Mouse (Mus musculus) brown adipose tissue, adult 24 weeks (tissue): ENCODE data around the gene Ccdc152. TPM values are rescaled to one million over a fixed set of nuclear protein-coding genes. Genes with fewer than 3 reads are reported as not detected.

Experiments used
- H3K27ac ChIP-seq: fragments of 200-500 bp; replicated peaks from 2 replicates; pipeline ENCODE4 v1.5.1; 2012; ENCODE audit warnings: low read depth, mild to moderate bottlenecking, low read length
- H3K4me1 ChIP-seq: fragments of 200-500 bp; 2 replicates; pipeline ENCODE4 v1.6.1; 2012; ENCODE audit warnings: low read length, mixed read lengths; ENCODE audit not compliant: control insufficient read depth, insufficient read depth, insufficient read length
- H3K4me3 ChIP-seq: fragments of 200-500 bp; 2 replicates; pipeline ENCODE4 v1.5.1; 2012; ENCODE audit warnings: low read depth, mild to moderate bottlenecking, low read length, moderate library complexity; ENCODE audit not compliant: insufficient read depth
- polyA plus RNA-seq: library from polyadenylated mRNA; stranded (reverse); fragments of >200 nt; gene quantifications from 2 replicates; pipeline ENCODE4 v1.2.4, GENCODE M21; 2012; ENCODE audit not compliant: missing spikeins, insufficient read depth, insufficient read length

The Ccdc152 gene
- 7.4 TPM in 1 of 2 replicates, not detected in the other for polyA plus RNA-seq

- Histone ChIP-seq H3K27ac (no peak within 1 kb of the TSS), H3K4me1 (no peaks in the 10 kb centered on the region), H3K4me3 (no peak within 1 kb of the TSS)
These were observed at the start of gene Ccdc152 for GRCm38 (mm10) chr15:3303426-3303825. Gene Ccdc152 (minus strand): TSS chr15:3303526.

GRCm38 (mm10) chr15:3349306-3350064 is 46.2 kb upstream of the Ccdc152 start:
- H3K27ac ChIP-seq: no peak overlapping the region
- no peak overlapping the region for H3K4me3 ChIP-seq
- H3K4me1 ChIP-seq: no peaks in the 10 kb centered on the region; the same call in 1 of the 2 replicates

- Histone ChIP-seq H3K27ac (no peak overlapping the region), H3K4me1 (no peaks in the 10 kb centered on the region; the same call in 1 of the 2 replicates), H3K4me3 (no peak overlapping the region)
These were observed 43.4 kb upstream of the Ccdc152 start for GRCm38 (mm10) chr15:3346682-3347081.

GRCm38 (mm10) chr15:3344555-3344954 is 41.2 kb upstream of the Ccdc152 start:
- Histone ChIP-seq H3K4me3 (no peak overlapping the region), H3K27ac (no peak overlapping the region), H3K4me1 (no peaks in the 10 kb centered on the region)

GRCm38 (mm10) chr15:3341806-3342582 is 38.7 kb upstream of the Ccdc152 start:
- no peak overlapping the region for H3K4me3 ChIP-seq
- H3K27ac ChIP-seq: no peak overlapping the region
- no peaks in the 10 kb centered on the region for H3K4me1 ChIP-seq

- Histone ChIP-seq H3K27ac (no peak overlapping the region), H3K4me3 (no peak overlapping the region), H3K4me1 (no peaks in the 10 kb centered on the region)
These were observed 36.5 kb upstream of the Ccdc152 start for GRCm38 (mm10) chr15:3339847-3340246.

- Histone ChIP-seq H3K4me1 (no peaks in the 10 kb centered on the region), H3K27ac (no peak overlapping the region), H3K4me3 (no peak overlapping the region)
These were observed 29.2 kb upstream of the Ccdc152 start for GRCm38 (mm10) chr15:3332517-3332916.

- Histone ChIP-seq H3K4me1 (no peaks in the 10 kb centered on the region), H3K4me3 (no peak overlapping the region), H3K27ac (no peak overlapping the region)
These were observed 28.5 kb upstream of the Ccdc152 start for GRCm38 (mm10) chr15:3331813-3332212.

- no peaks in the 10 kb centered on the region for H3K4me1 ChIP-seq
- no peak overlapping the region for H3K4me3 ChIP-seq
- H3K27ac ChIP-seq: no peak overlapping the region
These were observed 27.0 kb upstream of the Ccdc152 start for GRCm38 (mm10) chr15:3330291-3330690.

GRCm38 (mm10) chr15:3323041-3323440 is 19.7 kb upstream of the Ccdc152 start:
- H3K4me3 ChIP-seq: no peak overlapping the region
- H3K4me1 ChIP-seq: no peaks in the 10 kb centered on the region
- H3K27ac ChIP-seq: no peak overlapping the region

GRCm38 (mm10) chr15:3319929-3320328 is 16.6 kb upstream of the Ccdc152 start:
- H3K27ac ChIP-seq: no peak overlapping the region
- no peak overlapping the region for H3K4me3 ChIP-seq
- H3K4me1 ChIP-seq: no peaks in the 10 kb centered on the region; the same call in 1 of the 2 replicates

GRCm38 (mm10) chr15:3316617-3317016 is 13.3 kb upstream of the Ccdc152 start:
- Histone ChIP-seq H3K4me1 (no peaks in the 10 kb centered on the region; the same call in 1 of the 2 replicates), H3K27ac (no peak overlapping the region), H3K4me3 (no peak overlapping the region)

GRCm38 (mm10) chr15:3312937-3313336 is 9.6 kb upstream of the Ccdc152 start:
- no peaks in the 10 kb centered on the region; the same call in 1 of the 2 replicates for H3K4me1 ChIP-seq
- no peak overlapping the region for H3K4me3 ChIP-seq
- no peak overlapping the region for H3K27ac ChIP-seq

- Histone ChIP-seq H3K27ac (no peak overlapping the region), H3K4me3 (no peak overlapping the region)
These were observed 6.5 kb upstream of the Ccdc152 start for GRCm38 (mm10) chr15:3309856-3310255.

GRCm38 (mm10) chr15:3300361-3301100 is 2.8 kb downstream of the Ccdc152 start:
- H3K27ac ChIP-seq: no peak overlapping the region
- no peak overlapping the region for H3K4me3 ChIP-seq
- H3K4me1 ChIP-seq: no peaks in the 10 kb centered on the region

More at GRCm38 (mm10) chr15:3309856-3310255, 6.5 kb upstream of the Ccdc152 start:
- H3K4me1 ChIP-seq: no peaks in the 10 kb centered on the region
